Mouse (Mus musculus) CH12F3 (cell line): ENCODE data around the gene Gclc.

Source experiments
- in situ Hi-C: fragments of 300-500 bp; cut with MboI; formaldehyde crosslinking; loops from 2 replicates; pipeline ENCODE4 v1.14.3; 2020; ENCODE audit warnings: low sequenced_read_pairs

The Gclc gene

DNA sequence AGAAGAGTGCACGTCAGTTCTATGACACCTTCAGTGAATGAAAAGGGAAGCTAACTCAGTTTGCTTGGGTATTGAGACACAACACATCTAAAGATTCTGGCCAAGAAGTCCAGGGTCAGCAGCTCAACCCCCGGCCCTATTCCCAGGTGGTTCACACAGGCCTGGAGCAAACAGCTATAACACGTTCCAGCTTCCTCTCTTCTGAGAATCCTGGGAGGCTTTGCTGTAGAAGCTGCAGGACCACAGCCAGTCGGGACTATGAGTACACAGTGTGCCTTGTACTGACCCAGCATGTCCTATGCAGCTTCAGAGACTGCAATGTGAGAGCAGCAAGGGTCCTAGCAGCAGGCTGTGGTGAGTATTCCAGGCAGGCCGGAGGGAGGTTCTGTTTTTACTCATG lies 84.3 kb downstream of the Gclc start:
- in situ Hi-C loops, result no loop called here
